Mouse (Mus musculus): ENCODE measurements around the gene Zfp961.

DNA sequence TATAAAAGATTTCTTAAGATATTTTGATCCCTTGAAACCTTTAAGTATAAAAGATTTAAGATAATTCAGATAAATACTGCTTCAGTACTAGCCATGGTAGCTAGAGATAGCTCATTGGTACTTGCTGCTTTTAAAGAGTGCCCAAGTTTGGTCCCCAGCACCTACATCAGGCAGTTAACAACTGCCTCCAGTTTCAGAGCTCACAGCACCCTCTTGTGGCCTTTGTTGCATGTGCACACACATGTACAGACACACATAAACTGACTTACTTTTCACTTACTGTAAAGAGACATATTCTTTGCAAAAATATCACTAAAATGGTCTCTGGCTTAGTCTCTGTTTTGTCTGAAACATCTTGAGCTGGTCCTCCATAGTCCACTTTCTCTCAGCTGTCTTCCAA lies 15.6 kb downstream of the Zfp961 start:
- TF ChIP-seq CTCF (IDR thresholded peaks at IDR 0.05; ENCODE audit: low read depth) (peak; percentile 34; the same call in 1 of the 2 replicates), EP300 (IDR thresholded peaks at IDR 0.05; ENCODE audit: low read depth) (no peak)

Measured in liver, embryonic 14.5 days (tissue).